Mouse (Mus musculus) B cell, adult 2 months (primary cell): ENCODE data around the gene 4930595M18Rik.

ENCODE experiments used
- DNase-seq, 2 experiments: peaks; one replicate each; pipeline ENCODE4 v3.0.0; 2022

Gene 4930595M18Rik

DNA sequence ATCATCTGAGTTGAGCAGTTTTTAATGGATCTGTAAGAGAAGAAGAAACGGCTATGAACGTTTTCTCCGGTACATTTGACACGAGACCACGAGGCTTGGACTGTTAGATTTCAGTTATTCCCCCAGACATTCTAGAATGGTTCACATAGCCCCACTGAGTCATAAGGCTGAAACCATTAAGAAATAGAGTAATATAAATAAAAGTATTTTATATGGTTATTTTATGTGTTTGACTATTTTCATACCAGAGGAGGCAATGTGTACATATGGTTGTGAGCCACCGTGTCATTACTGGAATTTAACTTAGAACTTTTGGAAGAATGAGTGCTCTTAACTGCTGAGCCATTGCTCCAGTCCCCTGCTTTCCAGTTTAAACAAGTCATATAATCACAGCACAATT is at the start of gene 4930595M18Rik:
4930595M18Rik (minus strand) TSS at position 101 of the 400 bp plus-strand sequence.
- no peak for DNase-seq

DNA sequence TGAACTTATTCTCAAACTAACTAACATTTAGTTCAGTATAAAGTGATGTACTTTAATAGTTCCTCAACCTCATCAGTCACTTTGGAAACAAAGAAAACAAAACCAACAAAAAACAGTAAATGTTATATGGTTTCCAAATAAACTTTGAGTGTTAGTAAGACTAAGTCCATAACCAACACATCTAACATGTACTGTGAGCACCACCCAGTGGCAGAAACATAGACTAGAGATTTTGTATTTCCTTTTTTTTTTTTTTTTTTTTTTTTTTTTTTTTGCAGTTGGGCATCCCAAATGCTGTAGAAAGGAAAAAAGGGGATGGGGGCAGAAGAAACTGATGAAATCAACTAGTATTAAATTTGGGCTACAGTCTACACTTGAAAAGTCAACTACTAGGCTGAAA is 14.6 kb upstream of the 4930595M18Rik start:
- DNase-seq = no peak
